Mouse (Mus musculus): ENCODE results near the gene Gart. TPM values are rescaled to one million over a fixed set of nuclear protein-coding genes. Genes with fewer than 3 reads are reported as not detected.
A peak's percentile ranks its signal among the peaks of the same experiment; 100 is the strongest.

The Gart gene
- polyA plus RNA-seq, 1 experiment, result 48.5 TPM

GRCm38 (mm10) chr16:91658471-91658870 lies 11.7 kb upstream of the Gart start:
- Histone ChIP-seq H3K27me3 (ENCODE audit: control insufficient read depth, insufficient read depth, low read length) (no peaks in the 10 kb centered on the region), H3K27ac (ENCODE audit: insufficient read depth, low read length) (no peak overlapping the region), H3K4me3 (replicated peaks; ENCODE audit: insufficient read depth, low read depth, low read length) (no peak overlapping the region), H3K4me1 (ENCODE audit: control insufficient read depth, insufficient read depth, low read length) (no peaks in the 10 kb centered on the region; the same call in 1 of the 2 replicates)
- TF ChIP-seq CTCF (IDR thresholded peaks at IDR 0.05; ENCODE audit: borderline replicate concordance, insufficient read depth, low read depth, low read length), result no peak
- no peak for TF ChIP-seq POLR2A (IDR thresholded peaks at IDR 0.05; ENCODE audit: borderline replicate concordance, insufficient read depth, low read length)
- 29% methylated on average over 5 of the region's 5 CpGs for WGBS
- no peak for DNase-seq

- Histone ChIP-seq H3K27me3 (ENCODE audit: control insufficient read depth, insufficient read depth, low read length) (no peaks in the 10 kb centered on the region), H3K27ac (ENCODE audit: insufficient read depth, low read length) (no peak overlapping the region), H3K4me1 (ENCODE audit: control insufficient read depth, insufficient read depth, low read length) (peaks cover 4% of the 10 kb centered on the region; the same call in 1 of the 2 replicates), H3K4me3 (replicated peaks; ENCODE audit: insufficient read depth, low read depth, low read length) (no peak overlapping the region)
- TF ChIP-seq POLR2A (IDR thresholded peaks at IDR 0.05; ENCODE audit: borderline replicate concordance, insufficient read depth, low read length) (no peak), CTCF (IDR thresholded peaks at IDR 0.05; ENCODE audit: borderline replicate concordance, insufficient read depth, low read depth, low read length) (no peak)
- DNase-seq, result no peak
- WGBS, result 97% methylated on average over 17 of the region's 17 CpGs
These were observed 10.5 kb upstream of the Gart start for GRCm38 (mm10) chr16:91657285-91657684.

GRCm38 (mm10) chr16:91655285-91655684 lies 8.5 kb upstream of the Gart start:
- 92% methylated on average over 9 of the region's 9 CpGs for WGBS
- Histone ChIP-seq H3K4me3 (replicated peaks; ENCODE audit: insufficient read depth, low read depth, low read length) (no peak overlapping the region), H3K27ac (ENCODE audit: insufficient read depth, low read length) (no peak overlapping the region), H3K4me1 (ENCODE audit: control insufficient read depth, insufficient read depth, low read length) (peaks cover 7% of the 10 kb centered on the region), H3K27me3 (ENCODE audit: control insufficient read depth, insufficient read depth, low read length) (no peaks in the 10 kb centered on the region)
- TF ChIP-seq CTCF (IDR thresholded peaks at IDR 0.05; ENCODE audit: borderline replicate concordance, insufficient read depth, low read depth, low read length), result no peak
- TF ChIP-seq POLR2A (IDR thresholded peaks at IDR 0.05; ENCODE audit: borderline replicate concordance, insufficient read depth, low read length), result no peak
- no peak for DNase-seq

- Histone ChIP-seq H3K27ac (ENCODE audit: insufficient read depth, low read length) (no peak overlapping the region), H3K4me1 (ENCODE audit: control insufficient read depth, insufficient read depth, low read length) (peaks cover 7% of the 10 kb centered on the region), H3K4me3 (replicated peaks; ENCODE audit: insufficient read depth, low read depth, low read length) (no peak overlapping the region), H3K27me3 (ENCODE audit: control insufficient read depth, insufficient read depth, low read length) (no peaks in the 10 kb centered on the region)
- DNase-seq, result no peak
- TF ChIP-seq CTCF (IDR thresholded peaks at IDR 0.05; ENCODE audit: borderline replicate concordance, insufficient read depth, low read depth, low read length) (no peak), POLR2A (IDR thresholded peaks at IDR 0.05; ENCODE audit: borderline replicate concordance, insufficient read depth, low read length) (no peak)
- 39% methylated on average over 3 of the region's 3 CpGs for WGBS
These were observed 5.4 kb upstream of the Gart start for GRCm38 (mm10) chr16:91652191-91652590.

GRCm38 (mm10) chr16:91649781-91650180 lies 3.0 kb upstream of the Gart start:
- DNase-seq, result no peak
- peaks cover 7% of the 10 kb centered on the region for H3K4me1 ChIP-seq (ENCODE audit: control insufficient read depth, insufficient read depth, low read length)
- no peaks in the 10 kb centered on the region for H3K27me3 ChIP-seq (ENCODE audit: control insufficient read depth, insufficient read depth, low read length)
- H3K4me3 ChIP-seq (replicated peaks; ENCODE audit: insufficient read depth, low read depth, low read length), result no peak overlapping the region
- no peak overlapping the region for H3K27ac ChIP-seq (ENCODE audit: insufficient read depth, low read length)
- TF ChIP-seq POLR2A (IDR thresholded peaks at IDR 0.05; ENCODE audit: borderline replicate concordance, insufficient read depth, low read length) (no peak), CTCF (IDR thresholded peaks at IDR 0.05; ENCODE audit: borderline replicate concordance, insufficient read depth, low read depth, low read length) (no peak)

GRCm38 (mm10) chr16:91649246-91649645 lies 2.5 kb upstream of the Gart start:
- 18% methylated on average over 3 of the region's 3 CpGs for WGBS
- Histone ChIP-seq H3K27ac (ENCODE audit: insufficient read depth, low read length) (no peak overlapping the region), H3K4me3 (replicated peaks; ENCODE audit: insufficient read depth, low read depth, low read length) (peak overlapping the region; percentile 29), H3K27me3 (ENCODE audit: control insufficient read depth, insufficient read depth, low read length) (no peaks in the 10 kb centered on the region), H3K4me1 (ENCODE audit: control insufficient read depth, insufficient read depth, low read length) (peaks cover 7% of the 10 kb centered on the region)
- no peak for DNase-seq
- no peak for TF ChIP-seq CTCF (IDR thresholded peaks at IDR 0.05; ENCODE audit: borderline replicate concordance, insufficient read depth, low read depth, low read length)
- no peak for TF ChIP-seq POLR2A (IDR thresholded peaks at IDR 0.05; ENCODE audit: borderline replicate concordance, insufficient read depth, low read length)

GRCm38 (mm10) chr16:91648220-91648550 lies 1.4 kb upstream of the Gart start:
- Histone ChIP-seq H3K27ac (ENCODE audit: insufficient read depth, low read length) (0 out of 2 replicates have a peak overlapping the region, but pooled peaks have one; percentile 11), H3K4me1 (ENCODE audit: control insufficient read depth, insufficient read depth, low read length) (peaks cover 7% of the 10 kb centered on the region), H3K27me3 (ENCODE audit: control insufficient read depth, insufficient read depth, low read length) (no peaks in the 10 kb centered on the region), H3K4me3 (replicated peaks; ENCODE audit: insufficient read depth, low read depth, low read length) (peak overlapping the region; percentile 90)
- DNase-seq, result peak in 1 of 2 experiments; percentile 74
- 1% methylated on average over 23 of the region's 25 CpGs for WGBS
- TF ChIP-seq CTCF (IDR thresholded peaks at IDR 0.05; ENCODE audit: borderline replicate concordance, insufficient read depth, low read depth, low read length), result no peak

GRCm38 (mm10) chr16:91647461-91648219 lies 888 bp upstream of the Gart start, which contains the start of gene Son:
TSS of gene Son (plus strand) at chr16:91647506.
- H3K27ac ChIP-seq (ENCODE audit: insufficient read depth, low read length), result peak within 1 kb of the TSS; percentile 82
- H3K4me3 ChIP-seq (replicated peaks; ENCODE audit: insufficient read depth, low read depth, low read length), result peak within 1 kb of the TSS; percentile 90
- peak; percentile 96 to 99 for DNase-seq
- H3K27me3 ChIP-seq (ENCODE audit: control insufficient read depth, insufficient read depth, low read length), result no peaks in the 10 kb centered on the region
- WGBS, result under 1% methylated on average over 69 of the region's 70 CpGs
- peaks cover 7% of the 10 kb centered on the region for H3K4me1 ChIP-seq (ENCODE audit: control insufficient read depth, insufficient read depth, low read length)
- no peak for TF ChIP-seq CTCF (IDR thresholded peaks at IDR 0.05; ENCODE audit: borderline replicate concordance, insufficient read depth, low read depth, low read length)
- TF ChIP-seq POLR2A (IDR thresholded peaks at IDR 0.05; ENCODE audit: borderline replicate concordance, insufficient read depth, low read length), result peak; percentile 88
